Mouse (Mus musculus) granulocyte monocyte progenitor cell, adult 5-6 weeks (primary cell): ENCODE measurements at regions not wholly inside any gene's neighbourhood (a gene's known extent, or its start where the extent isn't known, plus 50 kb on each side); places are given as distances from the start of the nearest gene placed in this dataset.

Experiments
- ATAC-seq: replicated peaks from 2 replicates; pipeline ENCODE4 v1.8.0; 2016; ENCODE audit warnings: mild to moderate bottlenecking, moderate TSS enrichment, inconsistent platforms; ENCODE audit not compliant: poor library complexity, severe bottlenecking

GRCm38 (mm10) chr1:33271437-33272145 lies 398.0 kb downstream of the Prim2 start:
- no peak for ATAC-seq

GRCm38 (mm10) chr1:33269162-33269561 lies 400.4 kb downstream of the Prim2 start:
- ATAC-seq, result no peak

- ATAC-seq, result no peak
Observed at GRCm38 (mm10) chr1:33265731-33266415, 403.7 kb downstream of the Prim2 start.

GRCm38 (mm10) chr1:33249474-33249873 lies 420.1 kb downstream of the Prim2 start:
- no peak for ATAC-seq

GRCm38 (mm10) chr1:33247076-33247475 lies 422.5 kb downstream of the Prim2 start:
- no peak for ATAC-seq

- ATAC-seq, result peak; percentile 33
Observed at GRCm38 (mm10) chr1:33245186-33245585, 424.4 kb downstream of the Prim2 start.

- ATAC-seq, result peak; percentile 65
Observed at GRCm38 (mm10) chr1:33244691-33245090, 424.9 kb downstream of the Prim2 start.

- ATAC-seq, result no peak
Observed at GRCm38 (mm10) chr1:33222997-33223396, 446.6 kb downstream of the Prim2 start.

GRCm38 (mm10) chr1:33214815-33215214 lies 454.8 kb downstream of the Prim2 start:
- ATAC-seq, result no peak

GRCm38 (mm10) chr1:33214394-33214793 lies 455.2 kb downstream of the Prim2 start:
- no peak for ATAC-seq

GRCm38 (mm10) chr1:33201571-33202189 lies 467.9 kb downstream of the Prim2 start:
- peak; percentile 42; the same call in 1 of the 2 replicates for ATAC-seq

GRCm38 (mm10) chr1:33195114-33195513 lies 474.5 kb downstream of the Prim2 start:
- no peak for ATAC-seq

- no peak for ATAC-seq
Observed at GRCm38 (mm10) chr1:33174646-33175435, 494.8 kb downstream of the Prim2 start.

- no peak for ATAC-seq
Observed at GRCm38 (mm10) chr1:33136991-33137390, 532.6 kb downstream of the Prim2 start.

GRCm38 (mm10) chr1:33130351-33130750 lies 539.2 kb downstream of the Prim2 start:
- peak; percentile 81 for ATAC-seq

- ATAC-seq, result no peak
Observed at GRCm38 (mm10) chr1:33125062-33125461, 544.5 kb downstream of the Prim2 start.

- ATAC-seq, result no peak
Observed at GRCm38 (mm10) chr1:33106286-33106685, 559.2 kb upstream of the Gm5415 start.

- no peak for ATAC-seq
Observed at GRCm38 (mm10) chr1:33104296-33104695, 557.2 kb upstream of the Gm5415 start.

- no peak for ATAC-seq
Observed at GRCm38 (mm10) chr1:33098062-33098461, 551.0 kb upstream of the Gm5415 start.

GRCm38 (mm10) chr1:33096851-33097250 lies 549.8 kb upstream of the Gm5415 start:
- no peak for ATAC-seq

GRCm38 (mm10) chr1:33074551-33074950 lies 527.5 kb upstream of the Gm5415 start:
- ATAC-seq, result no peak
